Mouse (Mus musculus) hindbrain, embryonic 12.5 days (tissue): ENCODE data around the gene Tmc5. TPM values are rescaled to one million over a fixed set of nuclear protein-coding genes. Genes with fewer than 3 reads are reported as not detected.

Source experiments
- polyA plus RNA-seq: library from polyadenylated mRNA; unstranded; fragments of >200 nt; fragmentation: Nextera tagmentation; extraction: Ambion mirVana; gene quantifications from 2 replicates; pipeline ENCODE4 v1.2.1, GENCODE M21; 2016

Gene Tmc5
- polyA plus RNA-seq, 1 experiment from 2014 or later = 0.10 TPM

Other genes starting within 250 kb of the Tmc5 start
- 6.1 and 6.4 TPM in 2 replicates for gene Syt17, start 149.1 kb upstream of the Tmc5 start, polyA plus RNA-seq
- gene Itpripl2, start 105.3 kb upstream of the Tmc5 start, polyA plus RNA-seq = 3.4 and 3.9 TPM in 2 replicates
- 83.3 and 90.4 TPM in 2 replicates for gene Coq7, start 63.9 kb upstream of the Tmc5 start, polyA plus RNA-seq
- gene Tmc7, start 12.6 kb upstream of the Tmc5 start, polyA plus RNA-seq = 8.4 and 8.5 TPM in 2 replicates
- 112 and 115 TPM in 2 replicates for gene Gde1, start 108.5 kb downstream of the Tmc5 start, polyA plus RNA-seq
- 34.2 and 38.6 TPM in 2 replicates for gene Ccp110, start 115.3 kb downstream of the Tmc5 start, polyA plus RNA-seq
- gene Vps35l, start 142.9 kb downstream of the Tmc5 start, polyA plus RNA-seq = 98.2 and 101 TPM in 2 replicates